Mouse (Mus musculus) urinary bladder, postnatal 4 days (tissue): ENCODE measurements at regions not wholly inside any gene's neighbourhood (a gene's known extent, or its start where the extent isn't known, plus 50 kb on each side); places are given as distances from the start of the nearest gene placed in this dataset.

Experiments
- DNase-seq, 2 experiments: peaks; one replicate each; pipeline ENCODE4 v3.0.0; 2021 to 2022; ENCODE audit warnings: low spot score in 2 of 2

- no peak for DNase-seq
Observed at GRCm38 (mm10) chr15:62130530-62130929, 1207.7 kb upstream of the A1bg start.

GRCm38 (mm10) chr15:62128546-62129212 lies 1205.9 kb upstream of the A1bg start:
- DNase-seq = no peak

GRCm38 (mm10) chr15:62127602-62128158 lies 1204.9 kb upstream of the A1bg start:
- no peak for DNase-seq

DNA sequence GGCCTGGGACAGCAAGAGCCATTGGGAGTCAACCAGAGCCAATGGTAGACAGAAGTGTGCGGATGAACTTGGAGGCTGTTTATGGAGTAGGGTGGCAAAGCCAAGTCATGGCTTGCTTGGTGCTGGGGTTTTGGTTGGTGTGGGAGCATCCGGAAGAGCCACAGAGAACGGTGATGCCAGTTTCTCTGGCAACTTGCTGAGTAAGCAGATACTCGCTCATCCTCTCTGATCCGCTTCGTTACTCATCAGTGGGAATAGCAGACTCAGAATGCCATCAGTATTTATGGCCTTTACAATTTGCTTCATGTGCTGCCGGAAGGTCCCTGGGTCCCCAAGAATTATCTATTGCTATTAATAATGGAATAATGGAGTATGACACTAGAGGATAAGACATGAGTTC lies 1202.9 kb upstream of the A1bg start:
- no peak for DNase-seq

DNA sequence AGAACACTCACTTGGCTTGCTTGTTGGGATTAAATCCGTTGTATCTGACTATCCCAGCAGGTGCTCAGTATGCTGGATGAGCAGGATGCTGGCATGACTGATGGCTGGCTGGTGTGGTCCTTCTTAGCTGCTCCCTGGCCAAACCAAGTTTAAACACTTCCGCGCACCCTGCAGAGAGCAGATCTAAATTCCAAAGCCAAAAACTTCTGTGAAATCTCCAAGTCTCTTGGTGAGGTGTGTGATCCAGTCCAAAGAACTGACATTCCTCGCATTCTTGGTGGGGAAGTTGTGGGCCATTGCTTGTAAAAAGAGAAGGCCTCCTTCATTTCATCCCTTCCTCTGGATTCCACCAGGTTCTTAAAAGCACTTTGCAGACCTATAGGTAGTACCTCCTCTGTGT lies 1200.9 kb upstream of the A1bg start:
- no peak for DNase-seq

GRCm38 (mm10) chr15:62122265-62123023 lies 1199.6 kb upstream of the A1bg start:
- no peak for DNase-seq

DNA sequence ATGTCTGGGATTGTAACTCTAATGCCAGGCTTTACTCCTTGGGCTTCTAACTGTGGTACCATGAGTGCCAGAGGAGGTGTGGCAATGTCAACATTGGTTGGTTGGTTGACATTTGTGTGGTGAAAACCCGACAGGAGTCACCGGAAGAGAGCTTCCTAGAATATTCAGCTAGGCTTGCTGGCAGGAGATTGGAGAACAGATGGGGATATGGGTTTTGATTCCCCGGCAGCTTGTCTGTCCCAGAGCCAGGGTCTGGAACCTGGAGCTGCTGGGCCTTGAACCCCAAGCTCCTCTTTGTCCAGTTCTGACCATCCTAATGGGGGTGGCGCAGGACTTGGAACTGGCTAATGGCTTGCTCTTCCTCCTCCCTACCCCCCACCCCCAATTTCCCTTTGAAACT lies 1198.9 kb upstream of the A1bg start:
- no peak for DNase-seq

DNA sequence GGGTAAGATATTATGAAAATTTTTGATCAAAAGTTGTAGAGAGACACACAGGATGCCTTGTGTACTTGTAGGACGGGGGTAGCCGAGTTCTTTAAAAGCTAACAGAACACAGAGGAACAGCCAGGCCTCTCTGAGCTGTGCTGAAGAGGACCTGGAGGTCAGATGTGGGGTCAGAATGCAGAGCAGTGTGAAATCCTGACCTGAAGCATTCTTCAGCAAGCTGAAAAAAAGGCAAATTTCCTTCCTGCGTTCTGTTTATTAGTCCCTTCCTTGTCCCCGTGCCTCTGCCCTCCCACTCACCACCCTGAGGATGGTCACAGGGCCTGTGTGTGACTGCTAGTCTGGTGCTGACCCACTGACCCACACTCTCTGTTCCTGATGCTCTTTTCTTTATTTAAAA lies 1197.9 kb upstream of the A1bg start:
- no peak for DNase-seq

- DNase-seq = peak in 1 of 2 experiments; percentile 41
Observed at GRCm38 (mm10) chr15:62118997-62119396, 1196.2 kb upstream of the A1bg start.

- DNase-seq = no peak
Observed at GRCm38 (mm10) chr15:62116184-62116583, 1193.4 kb upstream of the A1bg start.

GRCm38 (mm10) chr15:62114815-62115214 lies 1192.0 kb upstream of the A1bg start:
- no peak for DNase-seq

DNA sequence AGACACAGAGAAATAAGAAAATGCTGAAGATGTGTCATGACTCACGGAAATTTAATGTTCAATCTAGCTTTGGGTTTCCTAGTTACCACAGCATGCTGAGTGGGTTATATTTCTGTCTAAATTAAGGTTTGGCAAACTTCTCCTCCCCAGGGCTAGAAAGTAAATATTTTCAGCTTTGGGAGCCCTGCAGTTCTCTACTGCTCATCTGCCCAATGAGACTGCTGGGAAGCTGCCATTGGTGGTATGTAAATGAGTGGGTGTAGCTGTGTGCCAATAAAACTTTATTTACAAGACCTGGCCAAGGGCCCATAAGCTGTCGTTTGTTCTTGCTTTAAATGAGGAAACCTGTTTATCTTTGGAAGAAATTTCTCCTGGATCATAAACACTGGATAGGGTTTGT lies 1189.3 kb upstream of the A1bg start:
- DNase-seq = no peak

GRCm38 (mm10) chr15:62107976-62108375 lies 1185.2 kb upstream of the A1bg start:
- no peak for DNase-seq

DNA sequence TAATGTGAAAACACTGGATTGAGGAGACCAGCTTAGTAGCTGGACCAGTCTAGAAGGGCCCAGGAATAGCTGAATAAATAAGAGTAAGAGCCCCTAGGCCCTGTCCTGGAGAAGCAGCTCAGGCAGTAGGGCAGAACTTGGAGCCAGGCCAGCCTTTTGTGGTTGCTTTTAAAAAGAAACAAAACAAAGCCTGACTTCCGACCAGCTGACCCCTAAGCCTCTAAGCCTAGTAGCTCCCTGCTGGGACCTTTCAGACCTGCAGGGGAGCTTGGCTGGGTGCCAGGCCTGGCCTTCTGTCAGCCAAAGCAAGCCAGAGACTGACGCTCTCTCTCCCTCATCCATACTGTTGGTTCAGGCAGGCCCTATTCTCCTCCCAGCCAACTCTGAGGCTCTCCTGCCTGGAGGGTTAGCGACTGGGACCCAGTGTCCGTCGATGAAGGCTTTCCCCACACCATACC lies 1183.7 kb upstream of the A1bg start:
- DNase-seq = peak; percentile 73 to 87

DNA sequence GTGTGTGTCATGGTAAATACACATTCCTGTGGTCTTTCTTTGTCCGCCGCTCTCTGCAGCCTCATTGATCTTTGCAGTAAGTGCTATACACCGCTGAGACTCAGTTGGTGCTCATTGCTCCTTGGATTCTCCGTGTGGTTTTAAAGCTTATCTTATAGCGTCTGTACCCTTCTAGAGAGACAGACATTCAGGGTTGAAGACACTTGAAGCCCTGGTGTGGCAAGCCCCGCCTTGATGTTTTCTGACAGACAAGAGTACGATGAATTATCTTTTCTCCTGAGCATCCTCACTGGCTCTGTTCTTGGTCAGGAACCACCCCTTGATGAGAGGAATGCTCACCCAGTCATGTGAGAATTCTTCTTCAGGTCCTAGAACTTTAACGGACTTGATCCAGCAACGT lies 1182.7 kb upstream of the A1bg start:
- DNase-seq = no peak

DNA sequence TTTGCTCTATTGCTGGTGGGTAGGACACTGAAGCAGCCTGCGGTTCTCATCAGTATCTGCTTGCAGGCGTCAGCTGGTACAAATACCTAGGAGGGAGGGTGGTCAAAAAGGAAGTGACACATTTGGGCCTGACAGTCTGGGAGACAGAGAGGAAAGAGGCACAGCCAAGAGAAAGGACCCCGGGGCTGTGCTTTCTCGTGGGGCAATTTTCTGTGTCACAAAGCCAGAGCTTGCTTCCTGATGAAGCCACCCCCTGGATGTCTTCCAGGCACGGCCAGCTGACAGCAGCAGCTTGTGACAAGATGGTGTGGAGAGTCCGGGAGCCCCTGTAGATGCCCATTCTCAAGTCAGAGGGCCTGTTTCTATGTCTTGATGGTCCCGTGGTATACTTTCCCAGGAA lies 1181.8 kb upstream of the A1bg start:
- no peak for DNase-seq

DNA sequence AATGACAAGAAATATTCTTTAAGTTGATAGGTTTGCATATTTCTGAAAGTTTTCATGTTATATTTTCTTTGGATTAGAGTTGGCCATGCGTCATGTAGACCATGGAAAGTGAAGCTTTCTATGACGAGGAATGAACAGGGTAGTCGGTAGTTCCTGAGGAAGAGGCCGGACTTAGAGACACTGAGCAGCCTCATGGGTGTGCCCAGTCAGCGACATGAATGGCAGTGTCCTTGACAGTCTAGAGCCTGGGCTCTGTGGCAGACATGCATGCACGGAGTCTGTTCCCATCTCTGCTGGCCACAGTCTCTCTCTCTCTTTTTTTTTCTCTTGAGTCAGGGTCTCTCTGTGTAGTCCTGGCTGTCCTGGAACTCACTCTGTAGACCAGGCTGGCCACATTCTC lies 1176.9 kb upstream of the A1bg start:
- DNase-seq = no peak

DNA sequence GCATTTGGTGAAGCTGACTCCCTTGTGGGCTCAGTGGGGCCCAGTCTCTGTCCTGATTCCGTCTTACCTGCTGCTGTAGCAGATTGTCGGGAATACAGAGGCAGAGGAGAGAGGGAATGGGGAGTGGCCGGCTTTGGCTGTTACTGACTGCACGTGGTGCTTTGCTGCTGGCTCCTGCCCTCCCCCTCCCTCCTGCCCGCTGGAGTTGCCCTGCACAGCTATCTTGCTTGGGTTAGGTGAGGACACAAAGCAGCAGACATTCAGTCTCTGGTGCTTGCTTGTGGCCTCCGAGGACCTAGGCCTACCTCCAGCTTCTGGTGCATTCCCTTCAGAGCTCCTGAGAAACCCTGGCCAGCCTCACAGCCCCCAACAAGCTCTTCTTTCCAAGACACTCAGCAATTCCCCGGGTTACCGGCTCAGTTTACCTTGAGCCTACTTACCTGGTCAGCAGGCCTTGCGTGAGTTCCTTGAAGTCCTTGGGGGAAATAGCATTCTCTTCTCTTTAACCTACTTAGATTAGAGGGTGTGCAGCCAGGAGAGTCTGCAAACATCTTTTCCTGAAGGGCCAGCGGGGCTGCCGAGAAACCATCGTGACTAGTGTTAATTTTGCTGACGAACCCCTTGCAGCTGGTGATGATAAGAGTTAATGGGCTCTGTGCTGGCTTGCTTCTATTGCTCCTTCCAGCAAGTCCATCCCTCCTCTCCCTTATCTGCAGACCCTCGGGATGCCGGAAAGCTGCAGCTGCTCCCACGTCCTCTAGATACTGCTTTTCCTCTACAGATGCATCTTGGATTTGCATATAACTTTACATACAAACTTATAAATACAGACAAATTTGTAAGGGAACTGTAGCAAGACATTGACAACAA lies 1176.2 kb upstream of the A1bg start:
- DNase-seq = peak in 1 of 2 experiments; percentile 27

GRCm38 (mm10) chr15:62096778-62097177 lies 1174.0 kb upstream of the A1bg start:
- DNase-seq = no peak

GRCm38 (mm10) chr15:62095198-62095597 lies 1172.4 kb upstream of the A1bg start:
- no peak for DNase-seq

GRCm38 (mm10) chr15:62093672-62094071 lies 1170.9 kb upstream of the A1bg start:
- no peak for DNase-seq

DNA sequence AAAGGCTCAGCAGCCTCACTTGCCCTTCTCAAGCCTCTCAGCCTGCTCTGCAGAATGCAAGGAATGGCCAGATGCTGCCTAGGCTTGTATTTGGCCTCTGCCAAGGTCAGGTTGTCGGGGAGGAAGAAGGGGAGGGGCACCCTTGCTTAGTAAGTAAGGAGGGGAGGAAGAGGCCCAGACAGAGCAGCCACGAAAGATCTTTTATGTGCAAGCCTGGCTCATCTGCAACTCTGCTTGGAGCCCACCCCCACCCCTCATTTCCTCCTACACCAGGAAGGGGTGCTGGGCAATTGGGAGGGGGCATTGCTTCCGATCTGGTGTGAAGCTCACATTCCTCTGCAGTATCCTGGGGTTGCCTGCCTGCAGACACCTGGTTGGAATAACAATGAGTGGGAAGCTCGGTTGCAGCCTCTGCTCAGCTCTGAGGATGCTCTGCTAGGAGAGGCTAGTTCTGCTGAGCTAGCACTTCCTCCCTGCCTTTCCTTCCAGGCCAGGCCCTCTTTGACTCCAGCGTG lies 1169.9 kb upstream of the A1bg start:
- DNase-seq = peak in 1 of 2 experiments; percentile 35
